Mouse (Mus musculus) E14TG2a.4 (cell line): ENCODE results near the gene Ldhal6b.

Experiments used
- CTCF ChIP-seq: conservative IDR thresholded peaks from 2 replicates; pipeline ENCODE4 v1.5.1; 2014; ENCODE audit warnings: low read length
- NANOG ChIP-seq: IDR thresholded peaks from 2 replicates; pipeline ENCODE4 v1.6.1; 2014; ENCODE audit warnings: borderline replicate concordance, low read length, mixed read lengths
- POU5F1 ChIP-seq: IDR thresholded peaks from 2 replicates; pipeline ENCODE4 v1.6.1; 2014; ENCODE audit warnings: low read length, borderline replicate concordance

DNA sequence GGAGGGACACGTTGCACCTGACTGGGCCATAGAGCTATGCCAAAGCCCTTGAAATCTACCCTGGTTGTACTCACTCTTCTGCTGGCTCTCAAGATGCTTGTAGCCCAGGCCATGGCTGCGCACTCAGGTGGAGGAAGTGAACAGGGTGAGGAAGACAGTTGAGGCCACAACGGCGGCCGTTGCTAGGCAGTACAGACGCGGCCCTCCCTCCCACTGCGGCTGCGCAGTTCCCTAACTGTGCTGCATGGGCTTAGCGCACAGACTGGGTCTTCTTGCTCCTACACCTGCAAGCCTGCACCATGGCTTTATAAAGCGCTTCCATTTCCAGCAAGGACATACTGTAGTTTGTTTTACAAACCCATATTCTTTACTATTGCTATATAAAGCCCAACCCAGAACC, at the start of gene Ldhal6b:
- TF ChIP-seq CTCF = no peak
- no peak for TF ChIP-seq NANOG
- TF ChIP-seq POU5F1 = no peak
